Mouse (Mus musculus): ENCODE measurements at regions not wholly inside any gene's neighbourhood (a gene's known extent, or its start where the extent isn't known, plus 50 kb on each side); places are given as distances from the start of the nearest gene placed in this dataset.

- DNase-seq (ENCODE audit: low spot score in 2 of 2), result no peak
These were observed 2722.7 kb upstream of the Lrrc6 start for GRCm38 (mm10) chr15:69223411-69223810.

GRCm38 (mm10) chr15:69222391-69222790, 2721.7 kb upstream of the Lrrc6 start:
- no peak for DNase-seq (ENCODE audit: low spot score in 2 of 2)

Measured in left cerebral cortex, adult 18-20 months (tissue).